Mouse (Mus musculus): ENCODE data around the gene Dnttip2. TPM values are rescaled to one million over a fixed set of nuclear protein-coding genes. Genes with fewer than 3 reads are reported as not detected.
"Not testable (repeated sequence)": the region's sequence is repeated elsewhere in the genome, so short reads cannot be mapped to it uniquely, and the experiment has no call there.

The Dnttip2 gene
- polyA plus RNA-seq, 1 experiment from 2014 or later, result 104 TPM

DNA sequence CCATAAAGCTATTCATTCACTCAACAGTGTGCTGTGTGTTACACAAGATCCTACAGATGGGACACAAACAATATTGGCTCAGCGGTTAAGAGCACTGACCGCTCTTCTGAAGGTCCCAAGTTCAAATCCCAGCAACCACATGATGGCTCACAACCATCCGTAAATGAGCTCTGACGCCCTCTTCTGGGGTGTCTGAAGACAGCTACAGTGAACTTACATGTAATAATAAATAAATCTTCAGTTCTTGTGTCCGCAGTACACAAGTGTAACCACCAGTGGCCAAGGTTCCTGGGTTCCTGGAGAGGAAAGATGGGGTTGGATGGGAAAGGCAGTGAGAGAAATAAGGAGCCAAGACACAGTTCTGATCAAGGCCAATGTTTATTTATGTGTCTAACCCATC is 4.2 kb upstream of the Dnttip2 start:
- Histone ChIP-seq H3K27ac (no peak overlapping the region), H3K79me2 (ENCODE audit: inconsistent target) (peaks cover 7% of the 10 kb centered on the region), H3K36me3 (ENCODE audit: inconsistent target) (peaks cover 10% of the 10 kb centered on the region), H3K4me3 (ENCODE audit: inconsistent target) (no peak overlapping the region)
- WGBS (ENCODE audit: missing documents), result 87% methylated on average over 5 of the region's 5 CpGs

DNA sequence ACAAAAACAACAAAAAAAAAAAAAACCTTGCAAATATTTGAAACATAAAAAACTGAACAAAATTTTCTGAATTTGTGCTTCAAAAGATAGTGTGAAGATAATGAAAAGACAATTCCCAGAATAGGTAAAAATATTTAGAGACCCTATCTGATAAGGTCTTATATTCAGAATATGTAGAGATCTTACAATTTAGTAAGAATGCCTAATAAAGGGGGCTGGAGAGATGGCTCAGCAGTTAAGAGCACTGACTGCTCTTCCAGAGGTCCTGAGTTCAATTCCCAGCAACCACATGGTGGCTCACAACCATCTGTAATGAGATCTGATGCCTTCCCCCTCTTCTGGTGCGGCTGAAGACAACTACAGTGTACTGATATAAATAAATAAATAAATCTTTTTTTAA is 1.6 kb upstream of the Dnttip2 start:
- H3K4me3 ChIP-seq (ENCODE audit: inconsistent target); H3K27ac ChIP-seq: not testable (repeated sequence)
- no CpG with 5 or more reads among the region's 1 CpGs for WGBS (ENCODE audit: missing documents)
- peaks cover 33% of the 10 kb centered on the region for H3K79me2 ChIP-seq (ENCODE audit: inconsistent target)
- H3K36me3 ChIP-seq (ENCODE audit: inconsistent target), result peaks cover 20% of the 10 kb centered on the region

DNA sequence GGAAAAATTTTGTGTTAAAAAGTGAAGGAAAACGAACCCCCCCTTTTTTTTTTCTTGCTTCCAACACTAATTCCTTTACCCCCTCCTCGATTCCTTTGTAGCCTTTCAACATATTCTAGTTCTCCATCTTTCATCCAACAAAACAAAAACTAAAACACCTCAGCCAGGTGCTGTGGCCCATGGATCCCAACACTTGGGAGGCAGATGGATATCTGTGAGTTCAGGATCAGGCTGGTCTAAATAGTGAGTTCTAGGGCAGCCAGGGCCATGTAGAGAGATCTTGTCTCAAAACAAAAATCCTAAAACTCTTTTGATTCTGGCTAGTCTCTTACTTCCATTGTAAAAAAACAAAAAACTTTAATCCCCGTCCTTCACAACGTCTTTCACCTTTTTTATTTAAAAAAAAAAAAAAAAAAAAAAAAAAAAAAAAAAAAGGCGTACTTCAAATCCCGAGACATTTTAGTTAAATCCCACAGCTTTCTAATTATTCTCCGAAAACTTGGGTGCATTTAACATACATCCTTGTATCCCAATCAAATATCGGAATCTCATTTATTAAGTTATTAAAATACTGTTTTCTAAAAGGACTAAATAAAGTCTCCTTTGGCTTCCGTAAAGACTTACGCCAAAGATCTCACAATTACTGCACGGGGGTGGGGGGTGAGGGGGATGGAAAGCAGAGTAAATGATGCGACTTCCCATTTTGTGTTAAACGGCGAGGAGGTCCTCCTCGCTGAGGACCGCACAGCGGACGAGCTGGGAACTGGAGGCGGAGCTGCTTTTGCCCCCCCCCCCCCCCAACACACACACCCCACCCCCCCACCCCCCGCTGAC is 564 bp upstream of the Dnttip2 start:
- WGBS (ENCODE audit: missing documents), result 5% methylated on average over 17 of the region's 20 CpGs
- H3K27ac ChIP-seq, result no peak overlapping the region
- H3K79me2 ChIP-seq (ENCODE audit: inconsistent target), result peaks cover 40% of the 10 kb centered on the region
- H3K4me3 ChIP-seq (ENCODE audit: inconsistent target), result peak overlapping the region; percentile 25
- H3K36me3 ChIP-seq (ENCODE audit: inconsistent target), result peaks cover 31% of the 10 kb centered on the region

GRCm38 (mm10) chr3:122275111-122275510 is 923 bp downstream of the Dnttip2 start:
- H3K4me3 ChIP-seq (ENCODE audit: inconsistent target), result peak overlapping the region; percentile 95
- peaks cover 45% of the 10 kb centered on the region for H3K36me3 ChIP-seq (ENCODE audit: inconsistent target)
- 83% methylated on average over 10 of the region's 10 CpGs for WGBS (ENCODE audit: missing documents)
- peaks cover 50% of the 10 kb centered on the region for H3K79me2 ChIP-seq (ENCODE audit: inconsistent target)
- H3K27ac ChIP-seq, result no peak overlapping the region

DNA sequence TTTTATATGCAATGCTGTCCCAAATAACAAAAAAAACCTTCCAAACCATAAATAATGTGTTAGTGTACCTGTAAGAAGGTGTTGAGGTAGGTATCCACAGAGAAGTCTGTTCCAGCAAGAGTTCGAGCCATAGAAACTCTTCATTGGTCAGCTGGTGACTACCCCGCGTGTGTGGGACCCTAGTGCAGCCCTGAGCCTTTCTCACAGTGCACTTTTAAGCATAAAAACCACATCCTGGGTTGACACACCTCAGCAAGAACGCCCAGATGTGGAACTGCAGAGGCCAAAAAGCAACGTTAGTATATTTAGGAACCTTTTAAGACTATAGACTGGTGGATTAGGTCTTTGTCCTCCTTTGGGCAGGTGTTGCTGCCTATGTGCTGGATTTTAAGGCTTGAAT is 13.0 kb downstream of the Dnttip2 start:
- no peaks in the 10 kb centered on the region for H3K79me2 ChIP-seq (ENCODE audit: inconsistent target)
- WGBS (ENCODE audit: missing documents), result 28% methylated on average over 5 of the region's 5 CpGs
- H3K36me3 ChIP-seq (ENCODE audit: inconsistent target), result peaks cover 32% of the 10 kb centered on the region
- no peak overlapping the region for H3K4me3 ChIP-seq (ENCODE audit: inconsistent target)
- no peak overlapping the region for H3K27ac ChIP-seq

DNA sequence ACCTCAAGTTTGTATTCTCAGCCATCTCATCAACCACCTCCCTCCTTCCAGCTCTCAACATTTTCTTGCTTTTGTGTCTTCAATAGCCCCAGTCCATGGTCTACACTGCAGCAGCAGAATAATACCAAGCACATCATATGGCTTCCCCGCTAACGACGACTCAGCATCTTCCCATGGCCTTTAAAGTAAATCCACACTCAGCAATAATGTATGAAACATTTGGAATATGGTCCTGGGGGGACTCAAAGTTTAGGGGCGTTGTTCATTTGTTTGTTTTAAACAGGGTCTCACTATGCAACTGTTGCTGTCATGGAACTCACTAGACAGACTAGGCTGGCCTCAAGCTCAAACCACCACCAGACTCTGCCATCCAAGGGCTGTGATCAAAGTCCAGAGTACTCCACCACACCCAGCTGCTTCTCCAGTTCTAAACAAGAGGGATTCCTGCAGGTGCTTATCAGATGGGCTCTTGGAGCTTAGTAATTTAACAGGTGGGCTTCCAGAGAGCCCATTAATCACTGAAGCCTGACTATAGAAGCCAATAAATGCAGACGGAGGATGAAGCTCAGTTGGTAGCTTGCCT is 14.5 kb downstream of the Dnttip2 start:
- 88% methylated on average over 5 of the region's 5 CpGs for WGBS (ENCODE audit: missing documents)
- Histone ChIP-seq H3K4me3 (ENCODE audit: inconsistent target) (no peak overlapping the region), H3K36me3 (ENCODE audit: inconsistent target) (peaks cover 17% of the 10 kb centered on the region), H3K27ac (no peak overlapping the region), H3K79me2 (ENCODE audit: inconsistent target) (no peaks in the 10 kb centered on the region)

GRCm38 (mm10) chr3:122289344-122289743 is 15.2 kb downstream of the Dnttip2 start:
- H3K4me3 ChIP-seq (ENCODE audit: inconsistent target); H3K27ac ChIP-seq; H3K79me2 ChIP-seq (ENCODE audit: inconsistent target): not testable (repeated sequence)
- 87% methylated on average over 2 of the region's 4 CpGs for WGBS (ENCODE audit: missing documents)
- peaks cover 11% of the 10 kb centered on the region for H3K36me3 ChIP-seq (ENCODE audit: inconsistent target)

- 0% methylated on average over 7 of the region's 7 CpGs for WGBS (ENCODE audit: missing documents)
- Histone ChIP-seq H3K79me2 (ENCODE audit: inconsistent target) (no peaks in the 10 kb centered on the region), H3K4me3 (ENCODE audit: inconsistent target) (no peak overlapping the region), H3K27ac (peak overlapping the region; percentile 65), H3K36me3 (ENCODE audit: inconsistent target) (no peaks in the 10 kb centered on the region)
Measured at GRCm38 (mm10) chr3:122290696-122291095, 16.5 kb downstream of the Dnttip2 start.

- no peaks in the 10 kb centered on the region for H3K36me3 ChIP-seq (ENCODE audit: inconsistent target)
- 86% methylated on average over 12 of the region's 12 CpGs for WGBS (ENCODE audit: missing documents)
- H3K4me3 ChIP-seq (ENCODE audit: inconsistent target), result no peak overlapping the region
- H3K27ac ChIP-seq, result peak overlapping the region; percentile 65
- H3K79me2 ChIP-seq (ENCODE audit: inconsistent target), result no peaks in the 10 kb centered on the region
Measured at GRCm38 (mm10) chr3:122291828-122292227, 17.6 kb downstream of the Dnttip2 start.

GRCm38 (mm10) chr3:122292300-122293222 is 18.4 kb downstream of the Dnttip2 start:
- Histone ChIP-seq H3K27ac (no peak overlapping the region), H3K4me3 (ENCODE audit: inconsistent target) (peak overlapping the region; percentile 4; the same call in 1 of the 2 replicates), H3K79me2 (ENCODE audit: inconsistent target) (no peaks in the 10 kb centered on the region), H3K36me3 (ENCODE audit: inconsistent target) (no peaks in the 10 kb centered on the region)
- WGBS (ENCODE audit: missing documents), result 17% methylated on average over 50 of the region's 54 CpGs

- H3K4me3 ChIP-seq (ENCODE audit: inconsistent target), result peak overlapping the region; percentile 40
- under 1% methylated on average over 96 of the region's 105 CpGs for WGBS (ENCODE audit: missing documents)
- H3K27ac ChIP-seq, result no peak overlapping the region
- no peaks in the 10 kb centered on the region for H3K36me3 ChIP-seq (ENCODE audit: inconsistent target)
- H3K79me2 ChIP-seq (ENCODE audit: inconsistent target), result no peaks in the 10 kb centered on the region
Measured at GRCm38 (mm10) chr3:122293223-122293953, 19.2 kb downstream of the Dnttip2 start.

DNA sequence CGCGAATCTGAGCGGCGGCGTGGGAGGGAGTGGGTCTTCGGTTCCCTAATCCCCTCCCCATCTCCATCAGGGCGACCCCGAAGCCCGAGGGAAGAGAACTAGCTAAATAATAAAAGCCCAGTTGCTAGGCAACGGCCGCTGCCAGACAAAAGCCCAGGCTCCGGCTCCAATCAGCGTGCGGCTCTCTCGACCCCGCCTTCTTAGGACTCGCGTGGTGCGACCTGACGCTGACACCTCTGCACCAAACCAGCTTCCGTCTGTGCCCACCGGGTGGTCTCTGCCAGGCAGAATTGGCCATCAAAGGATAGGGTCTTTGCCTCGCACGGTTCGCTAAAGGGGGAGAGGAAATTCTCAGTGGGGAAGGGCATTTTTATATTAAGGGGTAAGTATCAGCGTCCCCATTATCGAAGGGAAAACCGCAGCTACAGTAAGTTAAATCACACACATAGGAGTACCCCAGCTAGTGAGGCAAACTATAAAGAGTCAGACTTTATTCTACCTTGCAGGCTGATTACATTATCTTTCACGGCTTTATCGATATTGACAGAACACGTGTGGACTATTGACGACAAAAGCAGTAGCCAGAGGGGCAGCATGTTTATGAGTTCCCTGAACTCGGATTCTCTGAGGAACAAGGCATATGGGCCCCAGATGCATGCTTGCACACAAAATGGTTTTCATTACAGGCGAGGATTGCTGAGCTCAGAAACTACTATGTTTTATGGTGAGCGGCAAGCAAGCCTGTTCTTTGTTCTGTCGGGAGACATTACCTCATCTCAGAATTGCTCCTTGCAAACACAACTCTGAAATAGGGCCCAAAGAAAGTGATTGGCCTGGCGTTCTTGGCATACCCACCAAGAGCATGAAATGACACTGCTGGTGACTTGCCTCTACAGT is 20.0 kb downstream of the Dnttip2 start, which contains the start of gene Bcar3:
Gene Bcar3, plus strand, starts transcription at position 183 of the 897 bp plus-strand sequence.
- H3K36me3 ChIP-seq (ENCODE audit: inconsistent target), result no peaks in the 10 kb centered on the region
- 17% methylated on average over 37 of the region's 37 CpGs for WGBS (ENCODE audit: missing documents)
- H3K4me3 ChIP-seq (ENCODE audit: inconsistent target), result peak within 1 kb of the TSS; percentile 40
- H3K79me2 ChIP-seq (ENCODE audit: inconsistent target), result no peaks in the 10 kb centered on the region
- no peak within 1 kb of the TSS for H3K27ac ChIP-seq

DNA sequence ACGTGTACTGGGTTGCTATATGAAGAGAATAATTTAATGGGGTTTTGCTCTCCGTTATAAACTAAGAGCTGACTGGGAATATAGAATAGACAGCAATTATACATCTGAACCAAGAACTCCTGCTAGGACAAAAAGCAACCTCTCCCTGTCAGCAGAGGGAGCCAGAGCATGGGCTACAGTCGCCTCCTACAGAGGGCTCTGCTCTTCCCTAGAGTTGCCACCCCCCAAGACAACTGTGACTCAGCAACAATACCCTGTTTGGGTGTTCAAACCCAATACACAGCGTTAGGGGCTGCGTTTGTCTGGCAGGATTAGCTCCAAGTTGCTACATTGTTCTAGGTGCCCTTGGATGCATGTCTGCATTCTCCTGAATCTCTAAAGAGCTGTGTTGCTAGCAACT is 21.3 kb downstream of the Dnttip2 start:
- WGBS (ENCODE audit: missing documents), result 22% methylated on average over 5 of the region's 5 CpGs
- Histone ChIP-seq H3K36me3 (ENCODE audit: inconsistent target) (no peaks in the 10 kb centered on the region), H3K79me2 (ENCODE audit: inconsistent target) (no peaks in the 10 kb centered on the region), H3K4me3 (ENCODE audit: inconsistent target) (no peak overlapping the region), H3K27ac (no peak overlapping the region)
